Mouse (Mus musculus) thymus, postnatal 36 days (tissue): ENCODE data around the gene Ccdc85b.

ENCODE experiments used
- DNase-seq, 2 experiments: peaks; one replicate each; pipeline ENCODE4 v3.0.0; 2022; ENCODE audit warnings: mixed read lengths in 2 of 2

The Ccdc85b gene

DNA sequence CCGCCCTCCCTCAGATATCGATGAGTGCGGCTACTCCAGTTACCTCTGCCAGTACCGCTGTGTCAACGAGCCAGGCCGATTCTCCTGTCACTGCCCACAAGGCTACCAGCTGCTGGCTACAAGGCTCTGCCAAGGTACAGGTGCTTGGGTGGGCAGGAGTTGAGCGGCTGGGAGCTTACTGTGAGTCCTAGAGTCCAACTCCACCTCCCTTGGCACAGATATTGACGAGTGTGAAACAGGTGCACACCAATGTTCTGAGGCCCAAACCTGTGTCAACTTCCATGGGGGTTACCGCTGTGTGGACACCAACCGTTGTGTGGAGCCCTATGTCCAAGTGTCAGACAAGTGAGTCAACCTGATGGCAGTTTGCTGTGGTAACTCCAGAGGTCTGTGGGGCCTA lies 22.3 kb upstream of the Ccdc85b start:
- no peak for DNase-seq

DNA sequence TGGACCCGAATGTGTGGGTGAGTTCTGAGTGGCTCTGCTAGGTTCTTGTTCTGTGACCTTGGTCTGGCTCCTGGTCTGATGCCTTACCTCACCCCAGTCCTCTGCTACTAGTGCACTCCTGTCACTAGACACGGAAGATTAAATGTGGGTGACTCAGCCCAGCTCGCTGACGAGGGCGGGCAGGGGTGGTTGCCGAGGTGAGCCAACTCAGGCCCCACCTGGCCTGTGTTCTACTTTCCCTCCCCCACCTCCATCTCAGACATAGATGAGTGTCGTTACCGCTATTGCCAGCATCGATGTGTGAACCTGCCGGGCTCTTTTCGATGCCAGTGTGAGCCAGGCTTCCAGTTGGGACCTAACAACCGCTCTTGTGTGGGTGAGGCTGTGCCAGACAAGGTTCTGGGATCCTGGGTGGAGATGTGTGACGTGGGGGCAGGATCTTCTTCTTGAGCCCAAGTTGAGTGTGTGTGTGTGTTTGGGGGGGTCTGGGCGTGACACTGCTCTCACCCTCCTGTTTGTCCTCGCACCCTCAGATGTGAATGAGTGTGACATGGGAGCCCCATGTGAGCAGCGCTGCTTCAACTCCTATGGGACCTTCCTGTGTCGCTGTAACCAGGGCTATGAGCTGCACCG lies 20.1 kb upstream of the Ccdc85b start:
- no peak for DNase-seq

DNA sequence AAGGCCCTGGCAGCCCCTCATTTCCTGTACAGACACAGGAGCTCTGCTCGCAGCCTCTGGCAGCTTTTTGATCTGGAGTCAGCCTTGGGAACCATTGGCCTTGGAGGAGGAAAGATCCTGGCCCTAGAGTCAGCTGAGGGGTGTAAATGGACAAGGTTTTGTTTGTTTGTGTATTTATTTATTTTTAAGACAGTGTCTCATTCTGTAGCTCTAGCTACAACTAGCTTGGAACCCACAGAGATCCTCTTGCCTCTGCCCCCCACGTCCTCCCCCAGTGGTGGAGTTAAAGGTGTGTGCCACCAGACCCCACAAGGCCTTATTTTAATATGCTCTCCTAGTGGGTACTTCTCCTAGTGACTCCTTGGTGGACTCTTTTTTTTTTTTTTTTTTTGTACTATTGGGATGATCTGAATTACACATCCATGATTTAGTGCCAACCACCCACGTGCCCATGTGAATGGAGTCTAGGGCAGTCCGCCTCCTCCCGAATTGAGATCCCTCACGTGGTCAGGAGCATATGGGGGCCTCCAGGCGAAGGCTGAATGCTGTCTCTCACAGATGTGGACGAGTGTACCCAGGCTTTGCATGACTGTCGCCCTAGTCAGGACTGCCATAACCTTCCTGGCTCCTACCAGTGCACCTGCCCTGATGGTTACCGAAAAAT lies 19.4 kb upstream of the Ccdc85b start:
- DNase-seq: no peak

DNA sequence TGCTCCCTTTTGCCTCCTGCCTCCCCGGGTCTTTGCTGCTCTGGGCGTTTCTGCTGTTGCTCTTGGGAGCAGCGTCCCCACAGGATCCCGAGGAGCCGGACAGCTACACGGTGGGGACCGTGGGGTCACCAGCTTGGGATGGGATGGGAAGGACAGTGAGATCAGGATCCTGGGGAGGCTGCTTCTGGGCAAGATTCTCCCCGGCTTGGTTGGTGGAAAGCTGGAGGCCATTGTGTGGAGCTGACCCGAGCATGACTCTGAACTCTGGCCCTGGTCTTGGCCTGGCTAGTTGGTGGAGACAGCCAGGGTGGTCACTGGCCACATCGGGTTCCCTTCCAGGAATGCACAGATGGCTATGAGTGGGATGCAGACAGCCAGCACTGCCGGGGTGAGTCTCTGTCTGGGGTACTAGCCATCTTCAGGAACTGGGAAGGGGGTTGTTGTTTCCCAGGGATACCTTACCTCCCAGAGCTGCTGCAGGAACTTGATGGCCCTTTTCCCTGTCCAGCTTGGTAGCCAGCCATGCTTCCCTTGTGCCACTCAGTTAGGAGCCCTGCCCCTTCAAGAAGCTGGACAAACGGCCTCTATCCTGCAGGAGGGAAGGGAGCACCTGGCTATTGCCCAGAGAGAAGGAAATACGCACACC lies 17.5 kb upstream of the Ccdc85b start:
- DNase-seq: no peak

DNA sequence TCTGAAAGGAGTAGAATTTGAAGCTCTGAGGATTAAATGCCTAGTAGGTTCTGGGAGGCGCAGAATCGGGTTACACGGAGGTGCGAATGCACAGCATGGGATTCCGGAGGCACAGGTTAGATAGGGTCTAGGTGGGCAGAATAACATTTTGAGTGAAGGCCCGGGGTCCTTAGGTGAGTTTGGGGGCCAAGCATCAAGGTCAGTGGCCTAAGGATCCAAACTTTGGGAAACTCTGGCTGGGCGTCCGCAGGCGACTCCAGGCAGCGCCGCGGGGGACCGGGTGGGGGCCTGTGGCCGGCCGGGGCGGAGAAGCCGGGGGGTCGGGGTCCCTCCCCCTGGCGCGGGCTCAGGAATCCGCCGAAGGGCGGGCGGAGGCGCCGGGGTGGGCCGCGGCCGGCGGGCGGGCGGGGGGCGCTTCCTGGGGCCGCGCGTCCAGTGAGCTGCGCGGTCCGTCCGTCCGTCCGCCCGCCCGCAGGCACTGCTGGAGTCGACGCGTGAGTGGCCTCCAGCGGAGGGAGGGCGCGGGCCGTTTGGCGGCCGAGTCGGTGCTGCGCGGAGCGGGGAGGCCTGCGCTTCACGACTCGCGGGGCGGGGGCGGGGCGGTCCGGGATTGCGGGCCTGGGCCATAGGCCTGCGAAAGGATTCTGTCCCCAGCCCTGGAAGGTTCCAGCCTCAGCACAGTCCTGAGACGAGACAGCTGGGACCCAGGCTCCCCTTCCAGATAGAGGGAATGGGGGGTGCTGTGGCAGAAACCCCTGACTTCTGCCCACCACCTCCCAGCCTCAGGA lies 16.8 kb upstream of the Ccdc85b start:
- no peak for DNase-seq

DNA sequence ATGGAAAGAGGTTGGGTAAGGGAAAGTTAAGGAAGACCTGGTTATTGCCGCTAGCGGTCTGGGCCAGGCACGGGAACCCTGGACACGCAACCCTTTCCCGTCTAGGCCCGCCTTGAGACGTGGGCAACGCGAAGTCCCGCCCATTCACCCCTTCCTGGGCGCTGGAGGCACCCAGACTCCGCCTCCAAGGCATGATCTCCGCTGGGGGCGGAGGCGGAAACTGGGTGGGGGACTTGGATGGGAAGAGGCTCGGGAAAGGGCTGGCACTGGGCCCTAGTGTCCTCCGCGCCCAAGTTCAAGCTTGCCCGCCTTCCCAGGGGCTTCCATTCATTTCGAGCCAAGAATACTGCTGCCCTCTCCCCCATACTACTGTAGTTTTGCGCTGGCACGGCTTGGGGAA lies 16.0 kb upstream of the Ccdc85b start, which contains the start of gene Efemp2:
Gene Efemp2, plus strand, starts transcription at position 235 of the 400 bp plus-strand sequence.
- DNase-seq: peak; percentile 66 to 76

DNA sequence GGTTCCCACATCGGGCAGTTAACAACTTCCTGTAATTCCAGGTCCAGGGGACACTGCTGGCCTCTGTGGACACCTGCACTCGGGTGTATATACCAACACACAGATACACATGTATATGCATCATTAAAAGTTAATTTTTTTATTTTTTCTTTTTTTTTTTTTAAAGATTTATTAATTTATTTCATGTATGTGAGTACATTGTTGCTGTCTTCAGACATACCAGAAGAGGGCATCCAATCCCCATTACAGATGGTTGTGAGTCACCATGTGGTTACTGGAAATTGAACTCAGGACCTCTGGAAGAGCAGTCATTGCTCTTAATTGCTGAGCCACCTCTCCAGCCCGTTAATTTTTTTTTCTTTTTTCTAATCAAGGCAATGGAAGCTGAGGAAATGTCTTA lies 15.2 kb upstream of the Ccdc85b start:
- DNase-seq: no peak

DNA sequence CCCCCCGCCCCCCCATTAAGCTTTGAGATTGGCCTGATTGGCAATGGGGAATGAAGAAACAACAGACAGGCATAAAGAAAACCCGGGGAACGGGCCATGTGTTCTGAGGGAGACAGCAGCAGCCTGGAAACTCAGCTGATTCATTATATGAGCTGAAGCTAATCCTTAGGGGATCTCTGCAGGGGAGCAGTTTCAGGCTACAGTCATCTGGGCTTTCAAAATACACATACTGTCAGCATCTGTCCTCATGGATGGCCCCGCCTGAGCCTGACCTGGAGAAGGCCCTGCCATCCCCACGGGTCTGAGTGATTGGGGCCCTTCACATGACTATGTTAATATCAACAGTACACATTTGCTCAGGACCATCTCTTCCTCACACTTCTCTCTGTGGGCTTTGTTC lies 14.2 kb upstream of the Ccdc85b start:
- no peak for DNase-seq

DNA sequence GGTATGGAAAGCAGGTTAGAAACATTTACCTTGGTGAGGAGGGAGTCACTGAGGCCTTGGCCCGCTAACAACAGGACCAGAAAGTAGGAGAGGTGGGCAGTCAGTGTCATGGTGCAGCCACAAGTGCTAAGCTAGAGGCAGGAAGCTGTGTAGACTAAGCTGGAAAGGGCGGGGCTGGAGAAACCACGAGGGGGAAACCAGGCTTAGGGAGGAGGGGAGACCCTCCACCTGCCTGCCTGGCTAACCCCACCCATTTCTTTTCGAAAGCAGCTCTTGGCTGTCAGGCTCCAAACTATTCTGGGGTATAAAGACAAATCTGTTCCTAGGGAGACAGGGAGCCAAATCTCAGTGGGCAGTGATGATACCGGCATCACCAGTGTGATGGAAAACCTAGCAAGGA lies 10.7 kb upstream of the Ccdc85b start, which contains the start of gene Ctsw:
Gene Ctsw, minus strand, starts transcription at position 134 of the 400 bp plus-strand sequence.
- DNase-seq: peak; percentile 69 to 80

DNA sequence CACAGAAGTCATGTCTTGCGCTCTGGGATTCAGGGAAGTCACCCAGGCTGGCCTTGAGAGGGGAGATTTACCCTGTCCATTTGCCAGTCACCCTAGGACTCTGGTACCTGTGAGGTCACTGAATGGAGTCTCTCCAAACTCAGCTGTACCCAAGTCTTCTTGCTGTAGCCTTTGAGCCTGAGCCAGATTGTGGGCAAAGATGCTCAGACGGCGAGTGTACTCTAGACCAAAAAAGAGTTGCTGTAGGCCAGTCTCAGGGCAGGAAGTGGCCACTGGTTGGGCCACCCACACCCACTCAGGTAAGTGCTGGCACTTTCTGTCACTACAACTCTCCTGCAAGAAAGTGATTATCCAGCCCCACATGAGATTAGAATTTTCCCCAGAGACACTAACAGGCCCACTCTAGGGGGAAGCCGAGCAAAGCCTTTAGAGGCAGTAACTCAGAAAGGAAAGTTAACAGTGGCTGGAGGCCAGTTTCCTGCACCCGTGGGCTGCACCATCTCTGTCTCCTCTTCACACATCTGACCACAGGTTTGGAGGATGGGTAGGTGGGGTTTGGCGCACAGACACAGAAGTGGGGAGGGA lies 9.3 kb upstream of the Ccdc85b start:
- no peak for DNase-seq

DNA sequence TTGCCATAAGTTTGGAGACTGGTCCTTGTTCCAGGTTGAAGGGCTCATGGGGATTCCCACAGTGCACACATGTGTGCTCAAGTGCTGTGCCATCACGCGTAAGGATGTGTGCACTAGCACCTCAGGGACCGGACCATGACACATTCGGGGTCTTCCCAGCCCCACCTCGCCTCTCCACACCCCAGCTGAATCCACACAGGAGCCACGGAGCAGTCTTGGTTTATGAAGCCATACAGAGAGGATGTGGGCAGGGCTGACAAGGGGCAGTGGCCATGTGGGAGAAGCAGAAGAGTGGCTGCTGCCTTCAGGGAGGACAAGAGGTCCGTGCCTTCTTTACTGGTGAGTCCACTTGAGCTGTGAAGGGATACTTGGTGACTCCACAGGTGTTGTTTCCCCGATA lies 7.3 kb upstream of the Ccdc85b start:
- DNase-seq: no peak

DNA sequence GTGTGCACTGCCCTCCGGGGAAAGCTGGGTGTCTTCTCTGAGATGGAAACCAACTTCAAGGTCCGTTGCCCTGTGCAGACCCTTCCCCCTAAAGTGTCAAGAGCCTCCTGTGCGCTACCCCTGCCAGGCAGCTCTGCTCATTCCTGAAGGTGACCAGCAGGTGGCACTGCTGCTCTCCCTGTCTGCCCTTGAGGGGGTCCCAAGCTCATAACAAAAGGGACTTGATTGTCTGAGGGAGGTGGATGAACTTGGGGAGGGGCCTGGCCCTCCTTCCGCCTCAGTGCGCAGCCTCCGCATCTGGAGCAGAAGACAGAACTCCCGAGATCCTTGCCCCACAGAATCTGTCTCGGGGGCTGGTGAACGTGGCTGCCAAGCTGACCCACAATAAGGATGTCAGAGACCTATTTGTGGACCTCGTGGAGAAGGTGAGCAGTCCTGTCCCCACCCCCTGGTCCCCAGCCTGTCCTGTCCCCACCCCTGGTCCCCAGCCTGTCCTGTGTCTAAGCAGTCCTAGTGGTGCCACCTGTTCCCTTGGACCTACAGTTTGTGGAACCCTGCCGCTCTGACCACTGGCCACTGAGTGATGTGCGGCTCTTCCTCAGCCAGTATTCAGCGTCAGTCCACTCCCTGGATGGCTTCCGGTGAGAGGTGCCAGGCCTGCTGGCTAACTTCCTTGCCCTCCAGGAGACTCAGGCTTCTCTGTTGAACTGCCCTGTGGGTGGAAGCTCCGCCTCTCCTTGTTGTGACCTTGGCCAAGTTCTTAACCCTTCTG lies 6.3 kb upstream of the Ccdc85b start:
- peak; percentile 72 to 73 for DNase-seq

DNA sequence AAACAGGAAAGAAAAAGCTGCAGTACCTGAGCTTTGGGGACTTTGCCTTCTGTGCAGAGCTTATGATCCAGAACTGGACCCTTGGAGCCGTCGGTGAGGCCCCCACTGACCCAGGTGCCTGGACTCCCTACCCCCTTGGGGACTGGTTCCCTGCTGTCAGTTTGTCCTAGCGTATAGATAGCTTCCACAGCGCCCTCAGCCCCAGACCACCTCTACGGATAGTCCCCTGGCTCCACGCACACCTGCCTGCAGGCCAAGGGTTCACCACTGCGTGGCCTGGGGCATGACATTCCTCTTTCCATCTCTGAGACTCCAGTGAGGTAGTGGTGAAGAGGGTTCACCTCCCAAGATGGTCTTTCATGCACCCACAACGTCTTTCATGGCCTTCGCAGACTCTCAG lies 5.5 kb upstream of the Ccdc85b start:
- DNase-seq: no peak

DNA sequence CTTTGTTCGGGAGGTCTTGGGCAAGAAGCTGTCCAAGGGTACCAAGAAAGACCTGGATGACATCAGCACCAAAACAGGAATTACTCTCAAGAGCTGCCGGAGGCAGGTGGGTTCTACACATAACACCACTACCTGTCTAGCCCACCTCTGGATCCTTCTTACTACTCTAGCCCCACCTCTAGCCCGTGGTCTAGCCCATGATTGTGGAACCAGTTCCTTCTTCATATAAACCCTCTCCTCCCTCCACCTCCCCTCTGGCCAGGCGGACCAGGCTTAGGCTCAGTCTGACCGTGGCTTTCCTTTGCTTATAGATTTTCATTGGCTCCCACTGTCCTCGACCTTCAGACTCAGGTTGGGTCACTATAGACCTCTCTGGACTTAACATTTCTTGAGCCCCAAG lies 3.7 kb upstream of the Ccdc85b start:
- DNase-seq: no peak

DNA sequence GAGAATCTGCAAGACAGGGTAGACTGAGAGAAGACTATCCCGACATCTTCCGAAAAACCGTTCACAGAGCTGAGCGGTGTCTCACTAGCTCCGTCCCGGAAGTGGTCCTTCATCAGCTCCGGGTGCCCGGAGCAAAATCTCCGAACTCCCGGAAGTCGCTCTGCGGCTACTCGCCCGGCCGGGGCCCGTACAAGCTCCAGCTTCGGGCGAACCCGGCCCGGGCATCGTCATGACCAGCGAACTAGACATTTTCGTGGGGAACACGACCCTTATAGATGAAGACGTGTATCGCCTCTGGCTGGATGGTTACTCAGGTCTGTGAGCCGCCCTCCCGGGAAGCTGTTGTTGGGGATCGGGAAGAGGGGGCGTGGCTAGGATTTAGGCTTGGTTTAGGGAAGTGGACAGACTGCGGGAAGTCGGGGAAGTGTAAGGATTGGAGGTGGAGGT lies 2.8 kb upstream of the Ccdc85b start, which contains the start of gene Fibp:
Gene Fibp, plus strand, starts transcription at position 151 of the 447 bp plus-strand sequence.
- peak; percentile 75 to 81 for DNase-seq

DNA sequence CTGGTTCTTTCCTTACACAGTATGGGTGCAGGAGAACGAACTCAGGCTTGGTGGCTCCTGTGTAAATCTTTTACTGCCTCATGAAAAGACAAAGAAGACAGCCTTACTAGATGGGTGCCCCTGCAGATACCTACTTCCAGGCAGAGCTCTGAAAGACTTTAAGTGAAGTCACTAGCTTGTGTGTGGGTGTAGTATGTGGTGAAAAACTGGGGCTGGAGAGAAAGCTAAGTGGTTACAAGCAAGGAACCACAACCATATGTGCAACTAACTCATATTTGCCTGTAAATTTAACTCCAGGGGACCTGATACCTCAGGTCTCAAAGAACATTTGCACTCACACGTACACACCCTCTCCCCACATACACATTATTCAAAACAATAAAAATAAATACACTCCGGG lies 2.2 kb upstream of the Ccdc85b start:
- DNase-seq: no peak

DNA sequence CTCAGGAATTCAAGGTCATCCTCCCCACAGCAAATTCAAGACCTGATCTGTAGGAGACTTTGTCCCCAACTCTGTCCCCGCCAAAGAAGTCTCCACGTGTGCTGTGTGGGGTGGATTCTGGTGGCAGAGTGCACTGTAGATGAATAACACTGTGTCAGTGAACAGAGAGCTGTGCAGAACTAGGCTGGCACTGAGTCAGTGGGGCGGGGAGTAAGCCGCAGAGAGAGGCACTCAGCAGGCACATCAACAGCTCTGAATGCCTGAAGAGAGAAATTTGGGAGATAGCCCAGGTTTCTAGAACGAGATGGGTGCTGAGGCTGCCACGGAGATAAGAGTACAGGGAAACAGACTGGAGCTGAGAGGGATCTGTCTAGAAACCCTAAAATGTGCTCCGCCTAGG lies 1.3 kb upstream of the Ccdc85b start:
- no peak for DNase-seq

DNA sequence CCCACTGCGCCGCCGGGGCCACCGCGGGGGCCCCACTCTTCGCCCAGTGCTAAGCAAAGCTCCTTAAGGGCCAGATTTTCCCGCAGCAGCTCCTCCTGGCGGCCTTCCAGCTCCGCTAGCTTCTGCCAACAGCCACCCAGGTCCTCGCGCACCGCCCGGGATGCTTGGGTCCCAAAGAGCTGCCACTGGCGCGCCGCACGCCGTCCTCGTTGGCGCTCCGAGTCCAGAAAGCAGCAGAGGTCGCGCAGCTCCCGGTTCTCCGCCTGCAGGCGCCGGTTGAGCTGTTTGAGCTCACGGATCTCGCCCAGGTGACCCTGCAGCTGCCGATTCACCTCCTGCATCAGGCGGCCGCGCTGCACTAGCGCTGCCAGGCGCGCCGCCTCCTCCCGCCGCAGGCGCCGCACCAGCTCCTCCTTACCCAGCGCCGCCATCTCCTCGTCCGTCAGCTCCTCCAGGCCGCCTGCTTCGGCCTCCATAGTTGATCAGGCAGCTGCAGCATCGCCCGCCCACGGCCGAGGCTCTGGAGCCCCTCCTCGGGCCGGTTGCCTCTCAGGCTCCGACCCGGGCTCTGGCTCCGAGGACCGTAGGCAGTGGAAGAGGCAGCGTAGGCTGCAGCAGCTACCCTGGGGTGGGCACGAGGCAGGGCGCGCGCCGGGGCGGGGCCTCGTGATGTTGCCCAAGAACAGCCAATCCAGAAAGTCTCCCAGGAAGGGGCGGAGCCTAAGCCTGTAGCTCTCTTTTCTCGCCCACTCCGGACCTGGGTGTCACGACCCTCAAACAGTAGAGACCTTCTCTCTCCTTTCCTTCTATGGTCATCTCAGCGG lies 560 bp downstream of the Ccdc85b start:
- peak; percentile 95 to 96 for DNase-seq

DNA sequence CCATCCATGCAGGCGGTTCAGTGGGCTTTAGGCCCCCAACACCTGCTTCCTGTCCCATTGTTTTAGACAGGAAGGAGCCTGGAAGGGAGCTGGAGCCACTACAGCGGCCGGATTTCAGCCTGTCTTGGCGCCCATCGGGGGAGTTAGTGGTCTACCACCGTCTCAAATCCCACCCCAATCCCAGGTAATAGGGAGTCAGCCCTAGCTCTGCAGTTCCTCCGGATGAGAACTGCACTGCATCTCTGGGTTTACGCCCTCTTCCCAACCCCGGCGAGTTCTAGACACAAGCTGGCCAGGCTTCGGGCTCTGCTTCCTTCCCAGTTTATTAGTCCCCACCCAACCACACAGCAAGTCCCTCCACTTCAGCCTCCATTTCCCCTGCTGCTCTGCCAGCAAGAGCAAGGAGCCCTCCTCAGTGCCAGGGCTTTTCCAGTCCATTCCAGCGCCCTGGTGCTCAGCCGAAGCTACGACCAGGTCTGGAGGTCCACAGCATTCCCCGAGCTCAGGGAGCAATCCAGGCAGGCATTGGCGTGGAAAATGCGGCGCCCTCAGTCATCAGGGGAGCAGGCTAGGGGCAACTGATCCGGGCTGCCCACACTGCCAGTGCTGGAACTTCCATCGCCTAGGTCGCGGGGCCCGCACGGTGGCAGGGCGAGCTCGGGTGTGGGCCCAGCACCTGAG lies 1.3 kb downstream of the Ccdc85b start:
- DNase-seq: no peak

DNA sequence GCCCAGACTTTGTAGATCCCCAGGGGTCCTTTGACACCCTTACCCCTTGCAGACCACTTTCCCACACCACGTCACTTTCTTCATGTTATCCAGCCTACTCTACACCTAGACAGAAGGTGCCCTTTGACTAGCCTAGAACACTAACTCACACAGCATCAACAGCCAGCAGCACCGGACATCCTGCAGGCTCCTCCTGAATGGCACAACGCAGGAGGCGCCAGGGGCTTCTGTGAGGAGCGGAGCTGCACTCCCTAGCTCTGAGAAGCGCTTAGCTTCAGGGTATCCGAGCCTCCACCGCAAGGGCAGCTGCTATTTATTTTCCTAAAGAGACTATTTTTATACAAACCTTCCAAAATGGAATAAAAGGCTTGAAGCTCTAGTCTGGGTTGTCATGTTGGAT lies 2.1 kb downstream of the Ccdc85b start:
- no peak for DNase-seq
